Mouse (Mus musculus) yolk sac, embryonic 10.5 days (tissue): Measurements from ENCODE around the gene Eif4e1b.

Experiments
- DNase-seq: peaks from one replicate; pipeline ENCODE4 v3.0.0-alpha.2; 2017; ENCODE audit warnings: low spot score

Eif4e1b gene

GRCm38 (mm10) chr13:54783698-54784097 is at the start of gene Eif4e1b:
Gene Eif4e1b, plus strand, starts transcription at chr13:54783998.
- no peak for DNase-seq

GRCm38 (mm10) chr13:54736931-54737330 is 46.9 kb upstream of the Eif4e1b start:
- DNase-seq = no peak

- no peak for DNase-seq
Observed at GRCm38 (mm10) chr13:54737488-54738212, 46.1 kb upstream of the Eif4e1b start.

- DNase-seq = no peak
Observed at GRCm38 (mm10) chr13:54738213-54738601, 45.6 kb upstream of the Eif4e1b start.

- no peak for DNase-seq
Observed at GRCm38 (mm10) chr13:54746110-54746509, 37.7 kb upstream of the Eif4e1b start.

- no peak for DNase-seq
Observed at GRCm38 (mm10) chr13:54746896-54747295, 36.9 kb upstream of the Eif4e1b start.

GRCm38 (mm10) chr13:54748190-54748589 is 35.6 kb upstream of the Eif4e1b start:
- DNase-seq = no peak

GRCm38 (mm10) chr13:54748721-54749060 is 35.1 kb upstream of the Eif4e1b start:
- DNase-seq = no peak

- DNase-seq = peak; percentile 46
Observed at GRCm38 (mm10) chr13:54749061-54749863, 34.5 kb upstream of the Eif4e1b start.

GRCm38 (mm10) chr13:54749864-54750411 is 33.9 kb upstream of the Eif4e1b start, which contains the start of gene Gprin1:
Gene Gprin1, minus strand, starts transcription at chr13:54749874.
- no peak for DNase-seq

GRCm38 (mm10) chr13:54750699-54751098 is 33.1 kb upstream of the Eif4e1b start:
- no peak for DNase-seq

- no peak for DNase-seq
Observed at GRCm38 (mm10) chr13:54752656-54753055, 31.1 kb upstream of the Eif4e1b start.

- no peak for DNase-seq
Observed at GRCm38 (mm10) chr13:54753733-54754132, 30.1 kb upstream of the Eif4e1b start.

GRCm38 (mm10) chr13:54754169-54755080 is 29.4 kb upstream of the Eif4e1b start:
- no peak for DNase-seq

- DNase-seq = no peak
Observed at GRCm38 (mm10) chr13:54755201-54755830, 28.5 kb upstream of the Eif4e1b start.

GRCm38 (mm10) chr13:54756156-54756712 is 27.6 kb upstream of the Eif4e1b start:
- no peak for DNase-seq

GRCm38 (mm10) chr13:54757093-54757830 is 26.5 kb upstream of the Eif4e1b start:
- DNase-seq = no peak

- peak; percentile 89 for DNase-seq
Observed at GRCm38 (mm10) chr13:54758045-54758755, 25.6 kb upstream of the Eif4e1b start.

GRCm38 (mm10) chr13:54758756-54759470 is 24.9 kb upstream of the Eif4e1b start:
- DNase-seq = no peak
